Mouse (Mus musculus) embryonic fibroblast, embryonic 13.5 days (primary cell): ENCODE measurements around the gene Chat.

Experiments used
- CTCF ChIP-seq: IDR thresholded peaks from 2 replicates; pipeline ENCODE4 v1.5.1; 2011; ENCODE audit warnings: mild to moderate bottlenecking, control low read depth, low read length, moderate library complexity, borderline replicate concordance; ENCODE audit not compliant: insufficient read depth
- POLR2A ChIP-seq: IDR thresholded peaks from 2 replicates; pipeline ENCODE4 v1.6.1; 2011; ENCODE audit warnings: low read depth, mild to moderate bottlenecking, control low read depth, low read length, moderate library complexity

- TF ChIP-seq CTCF = no peak
- TF ChIP-seq POLR2A = no peak
Observed at GRCm38 (mm10) chr14:32439316-32439715, 26.5 kb downstream of the Chat start.
